Mouse (Mus musculus) layer of hippocampus, adult 9-11 months (tissue): ENCODE results near the gene Ugt2b5.
"Not testable (repeated sequence)": the region's sequence is repeated elsewhere in the genome, so short reads cannot be mapped to it uniquely, and the experiment has no call there.

Source experiments
- DNase-seq: peaks from one replicate; pipeline ENCODE4 v3.0.0; 2022

The Ugt2b5 gene

DNA sequence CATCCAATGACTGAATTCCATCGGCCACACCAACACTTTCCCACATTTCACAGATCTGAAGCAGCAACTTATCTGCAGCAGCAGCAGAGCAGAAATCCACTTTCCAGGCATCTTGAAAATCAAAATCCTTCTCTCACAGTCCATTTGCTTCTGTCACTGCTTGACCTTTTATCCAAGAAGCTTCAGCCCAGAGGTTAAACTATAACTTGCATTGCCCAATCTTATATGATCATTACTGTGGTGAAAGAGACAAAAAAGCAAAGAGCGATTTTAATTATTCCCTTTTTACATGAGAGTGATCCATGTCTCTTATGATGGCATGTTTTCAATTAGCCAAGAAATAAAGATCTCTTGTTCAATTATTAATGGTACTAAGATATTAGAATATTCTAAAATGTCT is at the start of gene Ugt2b5:
Ugt2b5 (minus strand) TSS at position 123 of the 400 bp plus-strand sequence.
- not testable (repeated sequence) for DNase-seq

DNA sequence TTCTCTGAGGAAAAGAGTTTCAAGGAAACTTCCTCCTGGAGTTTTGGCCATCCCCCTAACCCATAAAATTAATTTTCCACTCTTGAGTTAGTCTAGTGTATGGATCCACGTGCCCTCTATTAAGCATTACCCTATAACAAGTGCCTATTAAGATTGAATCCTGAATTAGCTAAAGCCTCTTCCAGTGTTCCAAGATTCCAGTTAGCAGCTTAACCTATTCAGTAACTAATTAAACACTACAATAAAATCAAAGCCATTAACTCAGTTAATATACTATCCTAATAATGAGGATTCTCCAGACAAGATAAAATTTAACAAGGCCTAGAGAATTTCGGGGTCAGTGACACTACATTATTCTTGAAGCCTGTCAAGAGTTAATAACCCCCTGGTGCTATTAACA is 35.7 kb upstream of the Ugt2b5 start:
- not testable (repeated sequence) for DNase-seq

DNA sequence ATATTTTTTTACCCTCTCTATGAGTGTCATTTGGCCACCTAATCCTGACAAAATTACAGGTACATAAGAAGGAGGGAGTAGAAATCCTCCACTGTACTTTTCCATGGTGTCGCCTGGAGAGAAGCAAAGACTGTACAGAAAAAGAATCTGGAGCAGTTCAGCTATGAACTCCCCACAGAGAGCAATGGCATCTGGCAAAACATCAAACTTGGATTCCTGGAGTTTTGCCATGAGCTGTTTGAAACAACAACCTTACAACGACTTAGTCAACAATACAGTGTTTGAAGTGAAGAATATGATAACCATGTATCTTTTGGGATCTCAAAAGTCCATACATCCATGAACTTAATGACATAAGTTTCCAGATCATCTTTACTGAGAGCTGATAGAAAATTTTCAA is 34.6 kb upstream of the Ugt2b5 start:
- no peak for DNase-seq

DNA sequence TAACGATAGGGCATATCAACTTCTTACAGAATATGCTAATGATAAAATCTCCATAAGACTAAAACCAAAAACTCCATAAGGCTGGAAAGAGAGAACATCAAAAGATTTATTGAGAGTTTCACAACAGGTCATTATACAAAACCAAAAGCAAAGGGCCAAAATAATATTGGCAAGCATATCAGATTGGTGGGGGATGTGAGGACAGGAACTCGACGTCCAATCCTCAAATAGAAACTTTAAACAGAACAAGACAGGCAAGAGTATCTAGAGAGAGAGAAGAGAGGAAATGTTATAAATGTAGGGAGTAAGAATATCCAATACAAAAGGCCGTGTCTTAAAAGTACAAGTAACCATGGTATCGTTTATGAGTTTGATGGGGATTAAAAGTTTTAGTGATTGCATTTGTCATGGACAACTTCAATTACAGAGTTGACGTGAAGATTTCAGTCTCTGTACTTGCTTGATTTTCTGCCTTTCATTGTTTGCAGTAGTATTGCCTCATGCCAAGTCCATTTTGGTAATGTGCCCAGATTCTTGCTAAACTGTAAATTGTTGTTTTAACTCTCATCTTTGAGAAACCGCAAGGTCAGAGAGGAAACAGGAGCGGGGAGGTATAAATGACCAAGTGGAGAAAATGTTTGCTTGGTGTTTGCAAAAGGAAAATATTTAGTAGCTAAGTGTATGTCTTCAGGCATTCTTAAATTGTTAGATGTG is 7.8 kb upstream of the Ugt2b5 start:
- no peak for DNase-seq

DNA sequence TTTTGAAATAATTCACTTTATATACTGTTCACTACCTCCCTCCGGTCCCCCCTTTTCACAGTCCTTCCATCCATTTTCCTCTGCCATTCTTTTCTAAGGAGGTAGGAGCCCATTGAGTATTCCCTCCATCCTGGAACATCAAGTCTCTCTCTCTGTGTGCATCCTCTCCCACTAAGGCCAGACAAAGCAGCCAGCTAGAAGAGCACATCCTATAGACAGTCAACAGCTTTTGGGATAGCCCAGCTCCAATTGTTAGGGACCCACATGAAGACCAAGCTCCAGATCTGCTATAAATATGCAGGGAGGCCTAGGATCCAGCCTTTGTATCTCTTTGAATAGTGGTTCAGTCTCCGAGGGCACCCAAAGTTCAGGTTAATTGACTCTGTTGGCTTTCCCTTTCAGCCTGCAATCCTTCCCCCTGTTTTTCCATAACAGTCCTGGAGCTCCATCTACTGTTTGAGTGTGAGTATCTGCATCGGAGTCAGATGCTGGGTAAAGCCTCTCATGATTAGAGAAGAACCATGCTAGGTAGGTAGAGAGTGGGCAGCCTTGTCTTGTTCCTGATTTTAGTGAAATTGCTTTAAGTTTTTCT is 2.8 kb upstream of the Ugt2b5 start:
- no peak for DNase-seq

DNA sequence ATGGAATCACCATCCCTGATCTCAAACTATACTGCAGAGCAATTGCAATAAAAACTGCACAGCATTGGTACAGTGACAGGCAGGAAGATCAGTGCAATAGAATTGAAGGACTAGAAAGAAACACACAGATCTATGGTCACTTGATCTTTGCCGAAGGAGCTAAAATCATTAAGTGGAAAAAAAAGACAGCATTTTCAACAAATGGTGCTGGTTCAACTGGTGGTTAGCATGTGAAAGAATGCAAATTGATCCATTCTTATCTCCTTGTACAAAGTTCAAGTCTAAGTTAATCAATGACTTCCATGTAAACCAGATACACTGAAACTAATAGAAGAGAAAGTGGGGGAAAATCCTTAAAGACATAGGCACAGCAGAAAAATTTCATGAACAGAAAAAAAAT is 36.4 kb downstream of the Ugt2b5 start:
- not testable (repeated sequence) for DNase-seq

DNA sequence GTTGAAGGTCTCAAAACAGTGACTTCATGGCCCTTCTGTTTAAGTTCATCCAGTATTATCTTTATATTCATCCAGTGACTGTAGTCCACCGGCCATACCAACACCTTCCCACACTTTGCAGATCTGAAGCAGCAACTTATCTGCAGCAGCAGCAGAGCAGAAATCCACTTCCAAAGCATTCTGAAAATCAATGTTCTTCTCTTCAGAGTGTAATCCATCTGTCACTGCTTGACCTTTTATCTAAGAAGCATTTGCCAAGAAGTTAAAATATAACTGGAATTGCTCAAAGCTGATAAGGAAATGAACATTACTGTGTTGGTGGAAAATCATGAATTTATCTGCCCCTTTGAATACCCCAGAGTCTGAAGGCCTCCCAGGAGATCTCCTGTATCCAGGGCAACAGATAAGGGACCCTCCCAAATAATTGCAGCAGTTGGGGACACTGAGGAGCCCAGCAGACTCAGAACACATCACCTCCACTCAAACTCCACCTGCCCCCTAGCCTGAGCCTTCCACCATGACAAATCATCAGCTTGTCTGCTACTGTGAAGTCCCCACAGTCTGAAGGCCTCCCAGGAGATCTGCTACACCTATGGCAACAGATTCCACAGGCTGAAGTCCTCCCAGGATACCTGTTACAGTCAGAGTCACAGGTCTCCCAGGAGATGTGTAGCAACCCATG is 47.6 kb downstream of the Ugt2b5 start, which contains the start of gene Ugt2b36:
Ugt2b36 (minus strand) TSS at position 210 of the 682 bp plus-strand sequence.
- no peak for DNase-seq

DNA sequence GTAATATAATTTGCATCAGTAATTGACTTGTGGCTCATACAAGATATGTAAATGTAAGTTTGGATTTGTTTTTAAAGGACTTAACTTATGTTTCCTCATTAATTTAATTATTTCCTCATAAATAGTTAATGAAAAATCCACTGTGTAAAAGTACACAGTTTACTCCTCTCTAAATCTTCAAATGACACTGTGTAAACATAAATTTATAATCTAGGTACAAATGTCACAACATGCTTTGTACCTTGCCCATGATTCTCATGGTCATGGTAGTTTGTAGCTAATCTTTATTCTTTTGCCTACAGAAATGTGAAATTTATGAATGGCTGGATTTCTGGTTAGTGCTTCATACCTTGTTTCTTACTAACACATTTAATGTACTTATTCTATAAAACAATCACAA is 49.0 kb downstream of the Ugt2b5 start:
- DNase-seq, result no peak

DNA sequence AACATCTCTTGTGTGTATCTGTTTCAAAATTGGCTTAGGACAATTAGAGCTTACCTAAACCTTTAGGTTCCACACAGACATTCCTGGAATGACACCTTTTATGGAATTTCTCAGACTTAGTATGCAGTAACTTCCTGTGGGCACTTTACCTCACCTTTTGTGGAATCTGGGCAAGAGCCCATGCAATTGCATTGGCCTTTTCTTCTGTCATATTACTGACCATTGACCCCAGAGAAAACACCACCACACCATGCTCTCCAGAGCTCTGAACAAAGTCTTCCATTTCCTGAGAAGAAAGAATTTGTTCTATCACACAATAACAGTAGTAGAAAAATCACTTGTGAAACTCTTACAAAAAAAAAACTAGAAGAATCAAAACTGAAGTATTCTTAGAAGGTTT is 50.9 kb downstream of the Ugt2b5 start:
- no peak for DNase-seq

DNA sequence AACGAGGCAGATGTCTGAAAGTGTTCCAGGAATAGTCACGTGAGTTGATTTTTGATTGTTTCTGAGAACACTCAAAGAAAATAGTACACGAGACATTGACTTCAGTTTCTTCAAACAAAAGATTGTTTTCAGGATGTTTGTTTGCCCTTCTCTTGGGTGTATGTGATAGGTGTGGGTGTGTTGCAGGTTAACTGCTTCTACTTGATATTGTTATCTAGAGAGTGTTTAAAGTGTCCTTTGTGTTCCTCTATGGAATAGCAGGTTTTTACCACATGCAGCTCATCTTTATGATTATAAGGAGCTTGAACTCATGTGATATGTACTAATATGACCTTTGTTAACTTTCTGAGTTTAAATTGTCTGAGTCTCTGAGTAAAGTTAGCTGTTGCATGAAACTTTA is 53.8 kb downstream of the Ugt2b5 start:
- DNase-seq, result no peak
